Mouse (Mus musculus) left cerebral cortex, adult 2 months (tissue): ENCODE results near the gene Igtp. TPM values are rescaled to one million over a fixed set of nuclear protein-coding genes. Genes with fewer than 3 reads are reported as not detected.

Experiments
- DNase-seq, 2 experiments: peaks; one replicate each; pipeline ENCODE4 v3.0.0; 2021 to 2022; ENCODE audit warnings: low spot score in 2 of 2, mixed read lengths in 1 of 2; ENCODE audit errors: extremely low spot score in 1 of 2
- H3K27ac ChIP-seq: fragments of 200-600 bp; 2 replicates; pipeline ENCODE4 v1.8.1; 2022
- H3K4me3 ChIP-seq: fragments of 200-600 bp; 2 replicates; pipeline ENCODE4 v1.8.1; 2022
- CTCF ChIP-seq: fragments of 200-600 bp; IDR thresholded peaks from 2 replicates; pipeline ENCODE4 v1.8.1; 2022; ENCODE audit warnings: antibody characterized with exemption, mild to moderate bottlenecking, moderate library complexity
- intact Hi-C: fragments of 180-260 bp; cut with DNase I; formaldehyde crosslinking; loops from one replicate; pipeline ENCODE4 v1.15.1; 2025
- total RNA-seq, 2 experiments: library from RNA; stranded (reverse); gene quantifications; 2 replicates each; pipeline ENCODE4 v1.2.3; 2021

Gene Igtp
- total RNA-seq, 2 experiments from 2014 or later = 3.6 to 4.2 TPM

- H3K27ac ChIP-seq = no peak overlapping the region
- intact Hi-C loops = no loop called here
- peak overlapping the region; percentile 7; the same call in 1 of the 2 replicates for H3K4me3 ChIP-seq
- TF ChIP-seq CTCF = no peak; the same call in 1 of the 2 replicates
- DNase-seq = no peak
Observed at GRCm38 (mm10) chr11:58238840-58239791, 39.8 kb downstream of the Igtp start.

- no peak overlapping the region for H3K4me3 ChIP-seq
- TF ChIP-seq CTCF = no peak
- DNase-seq = no peak
- intact Hi-C loops = no loop called here
- no peak overlapping the region for H3K27ac ChIP-seq
Observed at GRCm38 (mm10) chr11:58247294-58247693, 47.9 kb downstream of the Igtp start.

- no peak for DNase-seq
- no peak for TF ChIP-seq CTCF
- Histone ChIP-seq H3K4me3 (no peak overlapping the region), H3K27ac (no peak overlapping the region)
- intact Hi-C loops = no loop called here
Observed at GRCm38 (mm10) chr11:58249203-58249981, 50.0 kb downstream of the Igtp start.

- H3K4me3 ChIP-seq = no peak overlapping the region
- no peak for DNase-seq
- intact Hi-C loops = no loop called here
- H3K27ac ChIP-seq = no peak overlapping the region
- no peak for TF ChIP-seq CTCF
Observed at GRCm38 (mm10) chr11:58250550-58250949, 51.2 kb downstream of the Igtp start.

GRCm38 (mm10) chr11:58254411-58254810 lies 55.1 kb downstream of the Igtp start:
- TF ChIP-seq CTCF = no peak
- Histone ChIP-seq H3K27ac (no peak overlapping the region), H3K4me3 (no peak overlapping the region)
- peak in 1 of 2 experiments; percentile 13 for DNase-seq
- intact Hi-C loops = no loop called here

Other genes with a start within 250 kb of the Igtp start
- gene Larp1, start 190.5 kb upstream of the Igtp start, total RNA-seq = 10 to 100 TPM; 91.9 to 97.7 TPM
- gene Gm12248, start 106.4 kb upstream of the Igtp start, total RNA-seq = not detected
- 10 to 100 TPM; 50.9 to 52.2 TPM for gene Cnot8, start 95.4 kb upstream of the Igtp start, total RNA-seq
- 10 to 100 TPM; 16.8 to 19.7 TPM for gene Gemin5, start 31.0 kb upstream of the Igtp start, total RNA-seq
- gene Mrpl22, start 27.9 kb upstream of the Igtp start, total RNA-seq = 10 to 100 TPM; 35.7 to 41.5 TPM
- 1 to 10 TPM; 2.2 to 2.8 TPM for gene Irgm2, start 62 bp downstream of the Igtp start, total RNA-seq
- not detected for gene 4930438A08Rik, start 75.2 kb downstream of the Igtp start, total RNA-seq
- 10 to 100 TPM; 31.4 to 31.9 TPM for gene Zfp692, start 107.5 kb downstream of the Igtp start, total RNA-seq
- gene Zfp672, start 130.8 kb downstream of the Igtp start, total RNA-seq = 10 to 100 TPM; 46.2 to 49.7 TPM
- gene Sh3bp5l, start 131.2 kb downstream of the Igtp start, total RNA-seq = 10 to 100 TPM; 53.5 to 59.2 TPM
- gene Lypd8, start 179.5 kb downstream of the Igtp start, total RNA-seq = not detected
- gene 1810065E05Rik, start 221.6 kb downstream of the Igtp start, total RNA-seq = not detected
- not detected for gene Gm12253, start 233.0 kb downstream of the Igtp start, total RNA-seq